Mouse (Mus musculus) gastrocnemius, adult 2 months (tissue): ENCODE data around the gene Syngr2. TPM values are rescaled to one million over a fixed set of nuclear protein-coding genes. Genes with fewer than 3 reads are reported as not detected.

Experiments used
- DNase-seq: peaks from one replicate; pipeline ENCODE4 v3.0.0; 2022
- H3K27ac ChIP-seq: fragments of 200-600 bp; 2 replicates; pipeline ENCODE4 v1.8.1; 2022; ENCODE audit warnings: mild to moderate bottlenecking
- H3K4me3 ChIP-seq: fragments of 200-600 bp; 2 replicates; pipeline ENCODE4 v1.8.1; 2022; ENCODE audit warnings: mild to moderate bottlenecking, moderate library complexity
- CTCF ChIP-seq: fragments of 200-600 bp; IDR thresholded peaks from 2 replicates; pipeline ENCODE4 v1.8.1; 2022; ENCODE audit warnings: antibody characterized with exemption, mild to moderate bottlenecking, moderate library complexity
- intact Hi-C: fragments of 180-260 bp; cut with DNase I; formaldehyde crosslinking; loops from one replicate; pipeline ENCODE4 v1.15.1; 2025
- total RNA-seq, 2 experiments: library from RNA; stranded (reverse); gene quantifications; 2 replicates each; pipeline ENCODE4 v1.2.3; 2021

Syngr2 gene
- total RNA-seq, 2 experiments from 2014 or later = 169 to 173 TPM

DNA sequence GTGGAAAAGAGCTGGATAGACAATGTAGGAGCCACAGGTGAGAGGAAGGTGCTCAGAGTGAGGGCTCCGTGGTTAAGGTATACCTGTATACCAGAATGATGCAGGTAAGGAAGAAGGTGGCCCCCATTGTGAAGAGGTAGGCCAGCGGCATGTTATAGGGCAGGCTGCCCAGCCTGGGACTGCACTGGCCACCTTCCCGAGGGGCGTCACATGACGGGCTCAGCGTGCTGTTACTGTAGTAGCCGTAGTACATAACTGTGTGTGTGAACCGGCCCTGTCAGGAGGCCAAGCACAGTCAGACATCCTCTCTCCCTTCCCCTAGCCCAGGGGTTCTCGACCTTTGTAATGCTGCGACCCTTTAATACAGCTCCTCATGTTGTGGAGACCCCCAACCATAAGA lies 34.5 kb upstream of the Syngr2 start:
- intact Hi-C loops = no loop called here
- Histone ChIP-seq H3K4me3 (no peak overlapping the region), H3K27ac (no peak overlapping the region)
- TF ChIP-seq CTCF = no peak
- DNase-seq = no peak

DNA sequence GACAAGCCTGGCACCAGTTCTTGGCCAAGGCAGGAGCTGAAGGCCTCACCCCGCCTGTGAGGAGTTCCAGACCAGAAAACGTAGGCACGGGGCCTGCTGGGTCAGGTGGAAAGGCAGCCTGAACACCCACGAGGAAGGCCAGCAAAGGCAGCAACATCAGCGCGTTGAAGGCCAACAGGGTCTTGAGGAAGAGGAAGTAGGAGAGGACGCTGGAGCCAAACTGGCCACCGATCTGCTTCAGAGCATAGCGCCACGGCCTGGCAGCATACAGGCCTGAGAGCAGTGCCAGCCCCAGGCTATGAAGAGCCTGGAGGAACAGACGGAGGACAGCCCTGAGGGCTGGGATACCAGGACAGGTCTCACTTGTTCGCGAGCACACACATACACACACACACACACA lies 33.9 kb upstream of the Syngr2 start:
- Histone ChIP-seq H3K4me3 (no peak overlapping the region), H3K27ac (no peak overlapping the region)
- DNase-seq = no peak
- intact Hi-C loops = no loop called here
- no peak for TF ChIP-seq CTCF

GRCm38 (mm10) chr11:117776085-117776792 lies 33.2 kb upstream of the Syngr2 start:
- no peak for TF ChIP-seq CTCF
- no peak for DNase-seq
- Histone ChIP-seq H3K4me3 (no peak overlapping the region), H3K27ac (no peak overlapping the region)
- intact Hi-C loops = no loop called here

DNA sequence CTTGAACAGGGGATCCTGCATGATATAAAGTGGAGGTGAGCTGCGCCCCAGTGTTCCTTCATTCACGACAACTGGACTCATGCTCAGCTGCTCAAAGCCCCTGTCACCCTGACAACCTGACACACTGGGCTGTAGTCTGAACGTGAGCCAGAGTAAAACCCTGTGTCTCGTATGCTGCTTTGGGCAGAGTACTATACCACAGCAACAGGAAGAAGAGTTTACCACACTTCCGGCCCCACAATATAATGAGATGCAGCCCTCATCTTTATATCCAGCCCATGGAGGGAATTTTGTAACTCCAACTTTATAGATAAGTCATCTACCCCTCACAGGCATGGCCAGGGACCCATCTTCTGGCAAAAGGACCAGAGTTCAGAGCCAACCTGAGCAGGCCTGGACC lies 32.4 kb upstream of the Syngr2 start:
- H3K4me3 ChIP-seq = no peak overlapping the region
- no peak for TF ChIP-seq CTCF
- no peak for DNase-seq
- intact Hi-C loops = no loop called here
- no peak overlapping the region for H3K27ac ChIP-seq

- TF ChIP-seq CTCF = no peak
- intact Hi-C loops = no loop called here
Observed at GRCm38 (mm10) chr11:117778031-117778430, 31.4 kb upstream of the Syngr2 start.

GRCm38 (mm10) chr11:117778851-117779433 lies 30.5 kb upstream of the Syngr2 start:
- DNase-seq = peak; percentile 44
- H3K27ac ChIP-seq = peak overlapping the region; percentile 84
- peak overlapping the region; percentile 81 for H3K4me3 ChIP-seq
- intact Hi-C loops = no loop called here
- TF ChIP-seq CTCF = no peak

More at GRCm38 (mm10) chr11:117778031-117778430, 31.4 kb upstream of the Syngr2 start:
- H3K27ac ChIP-seq = peak overlapping the region; percentile 84
- peak; percentile 58 for DNase-seq
- H3K4me3 ChIP-seq = no peak overlapping the region

DNA sequence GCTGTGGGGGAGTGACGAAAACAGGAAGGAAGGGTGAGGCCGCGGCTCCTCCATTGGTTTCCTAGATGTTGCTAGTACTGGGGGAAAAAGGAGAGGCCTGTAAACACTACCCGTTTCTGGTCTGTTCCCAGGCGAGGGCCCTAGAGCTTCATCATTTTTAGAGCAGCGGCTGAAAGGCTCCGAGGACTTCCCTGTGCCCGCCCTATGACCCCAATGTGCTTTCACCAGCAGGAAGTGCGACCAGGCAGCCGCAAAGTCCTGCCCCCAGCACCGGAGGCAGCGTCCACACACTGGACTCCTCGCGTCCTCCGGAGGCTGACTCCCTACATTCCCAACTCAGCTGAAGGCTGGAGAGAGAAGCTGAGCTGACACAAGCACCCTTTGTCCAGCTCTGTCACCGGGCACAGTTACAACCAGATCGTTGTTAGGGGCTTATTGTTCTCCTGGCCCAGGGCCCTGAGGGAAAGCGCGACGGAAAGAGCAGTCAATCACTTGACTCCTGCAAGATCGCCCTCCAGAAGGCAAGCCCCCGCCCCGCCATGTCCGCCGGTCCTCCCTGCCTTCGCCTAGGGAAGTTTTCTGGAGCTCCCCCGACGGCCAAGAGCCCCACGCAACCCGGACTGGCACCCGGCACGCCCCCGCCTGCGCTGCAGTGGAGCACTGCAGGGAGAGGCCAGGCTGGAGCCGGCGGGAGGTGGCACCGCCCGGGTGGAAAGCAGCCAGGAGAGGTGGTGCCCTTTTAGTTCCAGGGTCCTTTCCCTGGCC lies 29.9 kb upstream of the Syngr2 start:
- peak overlapping the region; percentile 84 for H3K27ac ChIP-seq
- intact Hi-C loops = no loop called here
- TF ChIP-seq CTCF = no peak
- H3K4me3 ChIP-seq = peak overlapping the region; percentile 81
- DNase-seq = peak; percentile 76

- intact Hi-C loops = no loop called here
- no peak for TF ChIP-seq CTCF
- Histone ChIP-seq H3K27ac (peak overlapping the region; percentile 84), H3K4me3 (peak overlapping the region; percentile 81)
- DNase-seq = no peak
Observed at GRCm38 (mm10) chr11:117780199-117780515, 29.3 kb upstream of the Syngr2 start.

DNA sequence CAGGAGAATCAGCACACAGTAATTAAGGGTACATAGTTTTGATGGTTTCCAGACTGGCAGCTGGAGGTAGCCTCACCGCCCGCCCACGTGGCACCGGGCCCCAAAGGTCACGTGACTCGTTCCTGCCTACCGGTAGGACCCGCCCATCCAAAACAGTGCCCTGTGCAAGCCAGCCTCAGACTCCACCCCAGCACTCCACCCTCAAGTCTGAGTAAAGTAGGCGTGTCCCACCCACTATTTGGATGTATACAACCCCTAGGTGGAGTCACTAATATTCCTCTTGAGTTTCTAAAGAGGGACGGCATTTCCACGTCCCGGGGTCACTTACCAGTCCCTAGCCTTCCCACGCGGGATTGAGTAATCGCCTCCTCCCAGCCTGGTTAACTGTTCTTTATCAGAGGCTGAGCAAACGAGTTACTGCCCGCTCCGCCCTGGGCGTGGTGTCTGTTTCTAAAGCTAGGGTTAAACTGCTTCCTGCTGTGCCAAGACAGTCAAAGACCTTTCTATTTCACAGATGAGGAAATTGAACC lies 28.8 kb upstream of the Syngr2 start:
- peak overlapping the region; percentile 81 for H3K4me3 ChIP-seq
- TF ChIP-seq CTCF = peak; percentile 15; the same call in 1 of the 2 replicates
- intact Hi-C loops = no loop called here

GRCm38 (mm10) chr11:117781199-117781821 lies 28.2 kb upstream of the Syngr2 start:
- peak; percentile 87 for DNase-seq
- Histone ChIP-seq H3K4me3 (peak overlapping the region; percentile 81), H3K27ac (peak overlapping the region; percentile 84)
- no peak for TF ChIP-seq CTCF
- intact Hi-C loops = no loop called here

More for the DNA sequence above, 28.8 kb upstream of the Syngr2 start:
- peak; percentile 90 for DNase-seq
- H3K27ac ChIP-seq = peak overlapping the region; percentile 84

DNA sequence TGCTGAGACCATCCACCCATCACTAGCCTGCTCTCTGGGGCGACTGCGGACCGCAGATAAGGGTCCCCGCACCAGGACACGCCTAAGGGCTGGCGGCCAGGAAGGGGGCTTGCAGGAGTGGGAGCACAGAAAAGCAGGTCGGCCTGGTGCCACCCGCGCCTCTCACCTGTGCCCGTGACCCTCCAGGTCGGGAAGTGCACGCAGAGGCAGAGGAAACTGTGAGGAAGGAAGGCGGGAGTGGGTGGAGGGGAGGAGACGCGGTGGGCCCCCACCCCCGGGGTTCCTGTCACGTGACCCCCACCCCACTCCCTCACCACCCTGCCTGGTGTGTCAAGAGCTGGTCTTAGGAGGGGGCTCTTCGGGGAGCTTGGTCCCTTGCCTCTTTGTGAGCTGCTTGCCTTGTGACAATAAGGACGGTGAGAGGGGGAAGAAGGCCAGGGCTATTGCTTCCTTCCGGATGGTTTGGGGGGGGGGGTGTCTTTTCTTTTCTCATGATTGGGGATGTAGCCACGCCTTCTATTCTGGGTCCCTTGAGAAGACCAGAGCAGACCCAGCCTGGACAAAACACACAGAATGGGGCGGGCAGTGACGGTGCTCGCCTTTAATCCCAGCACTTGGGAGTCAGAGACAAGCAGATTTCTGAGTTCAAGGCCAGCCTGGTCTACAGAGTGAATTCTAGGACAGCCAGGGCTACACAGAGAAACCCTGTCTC lies 27.3 kb upstream of the Syngr2 start, which contains the start of the genes Tmc8 and Tmc6:
Gene Tmc8, plus strand, starts transcription at position 84 of the 712 bp plus-strand sequence.
Gene Tmc6, minus strand, starts transcription at position 206 of the 712 bp plus-strand sequence.
- intact Hi-C loops = no loop called here
- Histone ChIP-seq H3K27ac (peak within 1 kb of the TSS; percentile 84), H3K4me3 (peak within 1 kb of the TSS; percentile 81)
- no peak for TF ChIP-seq CTCF
- DNase-seq = peak; percentile 54

DNA sequence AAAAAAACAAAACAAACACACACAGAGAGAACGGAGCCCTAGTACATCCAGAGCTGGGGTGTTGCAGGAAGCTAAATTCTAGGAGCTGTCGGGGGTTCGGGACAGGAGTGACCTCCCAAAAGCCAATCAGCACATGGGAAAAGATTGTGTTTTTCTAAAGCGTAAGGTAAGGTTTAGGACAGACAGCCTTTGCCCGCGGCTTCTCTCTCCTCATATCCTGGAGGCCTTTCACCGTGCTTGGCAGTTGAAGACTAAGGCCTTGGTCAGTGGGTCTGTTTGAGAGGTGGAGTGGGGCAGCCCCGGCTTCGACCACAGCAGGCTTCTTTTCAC lies 26.8 kb upstream of the Syngr2 start:
- intact Hi-C loops = no loop called here
- no peak for DNase-seq
- Histone ChIP-seq H3K4me3 (peak overlapping the region; percentile 81), H3K27ac (peak overlapping the region; percentile 84)
- no peak for TF ChIP-seq CTCF
